Comparison of ENCODE assay signal across 9 mouse cellular contexts in genomic region chr14:21558440-21559131, GRCm38 (mm10).
DNase-seq lines count a peak whose midpoint lies in the region; ATAC-seq and TF ChIP-seq lines count a peak whose summit lies in the region.
"Had no signal": no experiment of that assay in that cellular context is flagged by ENCODE, and none has a peak within 500 bp of the region (broad histone marks: within the 10 kb centered on the region; RNA-seq: fewer than 3 reads in every experiment).

No protein-coding gene starts in this region.

- TF ChIP-seq POLR2A in embryonic fibroblast, embryonic 13.5 days (IDR thresholded peaks at IDR 0.05; ENCODE audit: low read depth, low read length): no peak

- peaks cover 2% of the 10 kb centered on the region; the same call in 1 of the 2 replicates for H3K4me1 ChIP-seq in embryonic fibroblast, embryonic 13.5 days (ENCODE audit: control insufficient read depth, insufficient read depth, low read length)
- peaks cover 27% of the 10 kb centered on the region for H3K4me1 ChIP-seq in intestine, embryonic 16.5 days (ENCODE audit: control insufficient read depth, insufficient read depth, low read length)

- no peak for TF ChIP-seq CTCF in embryonic fibroblast, embryonic 13.5 days (IDR thresholded peaks at IDR 0.05; ENCODE audit: borderline replicate concordance, insufficient read depth, low read length)

- no peak overlapping the region for H3K9ac ChIP-seq in intestine, embryonic 16.5 days (ENCODE audit: low read depth, low read length)

- peak; percentile 37 for DNase-seq in heart, adult 8-10 months (ENCODE audit: low spot score)
- DNase-seq in heart, postnatal 25 days (ENCODE audit: low spot score): no peak
- peak; percentile 13 for DNase-seq in 3T3-L1 (ENCODE audit: low read depth, low spot score)
- DNase-seq in adrenal gland, adult 8-10 months: no peak
- DNase-seq in left cerebral cortex, postnatal 10 days (ENCODE audit: extremely low spot score in 1 of 2, low spot score in 2 of 2): no peak
- DNase-seq in kidney, postnatal 25 days: no peak

- no peaks in the 10 kb centered on the region for H3K27me3 ChIP-seq in intestine, embryonic 16.5 days (replicated peaks; ENCODE audit: control insufficient read depth, insufficient read depth, low read length)
- H3K27me3 ChIP-seq: CH12.LX had no signal

- ATAC-seq in intestine, embryonic 16.5 days: peak; percentile 79

- H3K9me3 ChIP-seq in intestine, embryonic 16.5 days (ENCODE audit: control insufficient read depth, low read length): no peaks in the 10 kb centered on the region

- H3K27ac ChIP-seq in embryonic fibroblast, embryonic 13.5 days (ENCODE audit: insufficient read depth, low read length): peak overlapping the region; percentile 9; the same call in 1 of the 2 replicates
- H3K27ac ChIP-seq in intestine, embryonic 16.5 days (ENCODE audit: low read length): peak overlapping the region; percentile 30

- H3K36me3 ChIP-seq in intestine, embryonic 16.5 days (ENCODE audit: control insufficient read depth, insufficient read depth, low read length): no peaks in the 10 kb centered on the region

- intact Hi-C loops in heart, postnatal 25 days (cut with DNase I): loop anchor here (5.0 kb wide), 1 partner anchor 49 kb away; no protein-coding TSS in a partner anchor
- intact Hi-C loops in left cerebral cortex, postnatal 10 days (cut with DNase I): no loop called here

- 35% methylated on average over 10 of the region's 10 CpGs for WGBS in intestine, embryonic 16.5 days

- H3K4me2 ChIP-seq in intestine, embryonic 16.5 days (ENCODE audit: low read depth, low read length): 0 out of 2 replicates have a peak overlapping the region, but pooled peaks have one; percentile 23

- H3K4me3 ChIP-seq in embryonic fibroblast, embryonic 13.5 days (ENCODE audit: insufficient read depth, low read length): no peak overlapping the region
- no peak overlapping the region for H3K4me3 ChIP-seq in intestine, embryonic 16.5 days (ENCODE audit: low read length)

Comparison
In these comparisons a context has a peak if more than half of its experiments do, and no peak if none do; other contexts are left out.
1. DNase-seq: peak in heart, adult 8-10 months (single experiment) and 3T3-L1 (single experiment); none in heart, postnatal 25 days (single experiment), adrenal gland, adult 8-10 months (single experiment), left cerebral cortex, postnatal 10 days (0 of 2) and kidney, postnatal 25 days (0 of 2).